Mouse (Mus musculus): ENCODE measurements around the gene Anp32a. TPM values are rescaled to one million over a fixed set of nuclear protein-coding genes. Genes with fewer than 3 reads are reported as not detected.

Gene Anp32a
- polyA plus RNA-seq, 1 experiment from 2014 or later, result 223 TPM

- Histone ChIP-seq H3K36me3 (replicated peaks) (peaks cover 75% of the 10 kb centered on the region), H3K27me3 (no peaks in the 10 kb centered on the region), H3K9me3 (no peaks in the 10 kb centered on the region), H3K9ac (no peak overlapping the region), H3K4me2 (no peak overlapping the region), H3K27ac (no peak overlapping the region), H3K4me3 (replicated peaks) (no peak overlapping the region), H3K4me1 (peaks cover 23% of the 10 kb centered on the region)
- no peak for ATAC-seq (ENCODE audit: low FRiP score)
- 70% methylated on average over 18 of the region's 18 CpGs for WGBS
Measured at GRCm38 (mm10) chr9:62373222-62374123, 32.4 kb downstream of the Anp32a start.

DNA sequence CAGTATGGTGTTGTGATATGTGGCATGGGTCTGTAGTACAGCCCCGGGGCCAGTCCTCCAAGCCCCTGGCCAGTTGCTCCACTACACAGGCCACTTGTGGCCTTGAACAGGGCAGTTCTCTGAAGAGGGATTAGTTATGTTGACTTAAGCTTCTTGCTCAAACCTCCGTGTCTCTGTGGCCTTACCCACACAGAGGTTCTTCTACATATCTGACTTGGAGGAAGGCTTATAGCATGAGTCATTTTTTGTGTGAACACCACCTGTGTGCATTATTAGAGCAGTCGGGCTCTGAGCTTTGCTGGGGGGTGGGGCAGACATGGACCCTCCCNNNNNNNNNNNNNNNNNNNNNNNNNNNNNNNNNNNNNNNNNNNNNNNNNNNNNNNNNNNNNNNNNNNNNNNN, 33.2 kb downstream of the Anp32a start:
- 74% methylated on average over 3 of the region's 3 CpGs for WGBS
- Histone ChIP-seq H3K4me1 (peaks cover 15% of the 10 kb centered on the region), H3K36me3 (replicated peaks) (peaks cover 76% of the 10 kb centered on the region), H3K27ac (no peak overlapping the region), H3K4me3 (replicated peaks) (no peak overlapping the region), H3K27me3 (no peaks in the 10 kb centered on the region), H3K4me2 (no peak overlapping the region), H3K9me3 (no peaks in the 10 kb centered on the region), H3K9ac (no peak overlapping the region)
- ATAC-seq (ENCODE audit: low FRiP score), result no peak

- no peaks in the 10 kb centered on the region for H3K9me3 ChIP-seq
- no peak for ATAC-seq (ENCODE audit: low FRiP score)
- H3K4me3 ChIP-seq (replicated peaks), result no peak overlapping the region
- 95% methylated on average over 10 of the region's 10 CpGs for WGBS
- no peaks in the 10 kb centered on the region for H3K27me3 ChIP-seq
- H3K4me1 ChIP-seq, result peaks cover 4% of the 10 kb centered on the region; the same call in 1 of the 2 replicates
- peaks cover 77% of the 10 kb centered on the region for H3K36me3 ChIP-seq (replicated peaks)
- H3K9ac ChIP-seq, result no peak overlapping the region
- H3K4me2 ChIP-seq, result no peak overlapping the region
- no peak overlapping the region for H3K27ac ChIP-seq
Measured at GRCm38 (mm10) chr9:62377897-62378296, 36.8 kb downstream of the Anp32a start.

DNA sequence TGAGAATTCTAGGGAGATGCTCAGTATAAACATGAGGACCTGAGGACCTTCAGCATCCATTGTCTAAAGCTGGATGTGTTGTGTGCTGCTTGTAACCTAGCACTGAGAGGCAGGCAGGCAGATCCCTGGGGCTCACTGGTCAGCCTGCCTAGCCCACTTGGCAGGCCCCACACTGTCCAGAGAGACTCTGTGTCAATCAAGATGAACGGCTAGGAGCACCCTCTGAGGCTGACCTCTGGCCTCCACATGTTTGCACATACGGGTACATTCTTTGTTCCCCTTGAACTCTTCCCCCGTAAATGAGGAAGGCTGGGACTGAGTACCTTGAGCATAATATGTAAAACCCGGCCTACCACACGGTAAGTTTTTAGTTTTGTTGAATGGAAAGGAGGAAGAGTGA, 39.3 kb downstream of the Anp32a start:
- Histone ChIP-seq H3K4me1 (peaks cover 4% of the 10 kb centered on the region; the same call in 1 of the 2 replicates), H3K27me3 (no peaks in the 10 kb centered on the region), H3K36me3 (replicated peaks) (peaks cover 54% of the 10 kb centered on the region), H3K27ac (no peak overlapping the region), H3K9me3 (no peaks in the 10 kb centered on the region), H3K4me2 (no peak overlapping the region), H3K4me3 (replicated peaks) (no peak overlapping the region), H3K9ac (no peak overlapping the region)
- WGBS, result 70% methylated on average over 5 of the region's 5 CpGs
- no peak for ATAC-seq (ENCODE audit: low FRiP score)

GRCm38 (mm10) chr9:62381402-62381913, 40.4 kb downstream of the Anp32a start:
- 69% methylated on average over 8 of the region's 8 CpGs for WGBS
- Histone ChIP-seq H3K9ac (no peak overlapping the region), H3K4me1 (peaks cover 4% of the 10 kb centered on the region; the same call in 1 of the 2 replicates), H3K4me2 (no peak overlapping the region), H3K27me3 (no peaks in the 10 kb centered on the region), H3K27ac (no peak overlapping the region), H3K9me3 (no peaks in the 10 kb centered on the region), H3K4me3 (replicated peaks) (no peak overlapping the region), H3K36me3 (replicated peaks) (peaks cover 43% of the 10 kb centered on the region)
- ATAC-seq (ENCODE audit: low FRiP score), result no peak

- 70% methylated on average over 10 of the region's 10 CpGs for WGBS
Measured at GRCm38 (mm10) chr9:62382519-62383084, 41.5 kb downstream of the Anp32a start.

GRCm38 (mm10) chr9:62385062-62385461, 44.0 kb downstream of the Anp32a start:
- Histone ChIP-seq H3K4me1 (peaks cover 4% of the 10 kb centered on the region), H3K9me3 (no peaks in the 10 kb centered on the region), H3K4me2 (no peak overlapping the region), H3K36me3 (replicated peaks) (peaks cover 9% of the 10 kb centered on the region), H3K4me3 (replicated peaks) (no peak overlapping the region), H3K27me3 (no peaks in the 10 kb centered on the region), H3K9ac (no peak overlapping the region), H3K27ac (no peak overlapping the region)
- ATAC-seq (ENCODE audit: low FRiP score), result no peak
- WGBS, result 91% methylated on average over 6 of the region's 6 CpGs

More at GRCm38 (mm10) chr9:62382519-62383084, 41.5 kb downstream of the Anp32a start:
- no peak for ATAC-seq (ENCODE audit: low FRiP score)
- no peak overlapping the region for H3K27ac ChIP-seq
- H3K9ac ChIP-seq, result no peak overlapping the region
- H3K4me3 ChIP-seq (replicated peaks), result no peak overlapping the region
- H3K4me2 ChIP-seq, result no peak overlapping the region
- peaks cover 4% of the 10 kb centered on the region; the same call in 1 of the 2 replicates for H3K4me1 ChIP-seq
- H3K36me3 ChIP-seq (replicated peaks), result peaks cover 31% of the 10 kb centered on the region
- no peaks in the 10 kb centered on the region for H3K27me3 ChIP-seq
- H3K9me3 ChIP-seq, result no peaks in the 10 kb centered on the region

- Histone ChIP-seq H3K36me3 (replicated peaks) (peaks cover under 1% of the 10 kb centered on the region; the same call in 1 of the 2 replicates), H3K4me1 (peaks cover 4% of the 10 kb centered on the region), H3K4me2 (no peak overlapping the region), H3K27ac (no peak overlapping the region), H3K9ac (no peak overlapping the region), H3K4me3 (replicated peaks) (no peak overlapping the region), H3K9me3 (no peaks in the 10 kb centered on the region), H3K27me3 (no peaks in the 10 kb centered on the region)
- ATAC-seq (ENCODE audit: low FRiP score), result no peak
- 89% methylated on average over 4 of the region's 4 CpGs for WGBS
Measured at GRCm38 (mm10) chr9:62385727-62386518, 44.8 kb downstream of the Anp32a start.

DNA sequence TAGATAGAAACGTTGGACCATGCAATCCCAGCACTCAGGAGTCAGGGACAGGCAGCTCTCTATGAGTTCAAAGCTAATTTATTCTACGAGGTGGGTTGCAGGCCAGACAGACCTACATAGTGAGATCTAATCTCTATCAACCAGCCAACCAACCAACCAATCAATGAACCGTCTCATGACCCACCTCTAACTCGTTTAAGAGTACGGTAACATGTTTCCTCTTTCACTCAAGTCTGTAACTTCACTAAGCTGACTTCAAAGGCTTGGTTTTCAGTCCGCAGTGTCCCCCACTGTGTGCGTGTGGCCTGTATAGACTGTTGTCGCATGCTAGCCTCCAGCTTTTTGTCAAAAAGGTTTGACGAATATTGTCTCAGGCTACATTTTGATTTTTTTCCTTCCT, 48.6 kb downstream of the Anp32a start:
- ATAC-seq (ENCODE audit: low FRiP score), result no peak
- Histone ChIP-seq H3K9ac (no peak overlapping the region), H3K4me3 (replicated peaks) (no peak overlapping the region), H3K27me3 (no peaks in the 10 kb centered on the region), H3K27ac (no peak overlapping the region), H3K36me3 (replicated peaks) (no peaks in the 10 kb centered on the region), H3K9me3 (no peaks in the 10 kb centered on the region), H3K4me2 (no peak overlapping the region), H3K4me1 (no peaks in the 10 kb centered on the region; the same call in 1 of the 2 replicates)
- 62% methylated on average over 9 of the region's 9 CpGs for WGBS

DNA sequence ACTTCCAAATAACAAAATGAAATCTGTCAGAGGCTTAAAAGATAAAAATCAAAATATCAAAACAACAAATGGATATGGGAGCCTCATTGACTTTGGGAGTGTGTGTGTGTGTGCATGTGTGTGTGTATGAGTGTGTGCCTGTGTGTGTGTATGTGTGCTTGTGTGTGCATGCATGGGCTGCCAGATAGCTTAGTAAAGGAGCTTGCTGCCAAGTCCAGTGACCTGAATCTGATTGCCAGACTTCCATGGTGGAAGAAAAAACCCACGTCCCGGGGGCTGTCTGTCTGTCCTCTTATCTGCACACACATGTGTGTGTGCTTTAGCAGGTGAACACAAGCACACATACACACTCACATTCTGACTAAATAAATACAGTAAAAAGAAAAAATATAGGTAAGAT, 52.4 kb downstream of the Anp32a start:
- no peak overlapping the region for H3K4me3 ChIP-seq (replicated peaks)
- H3K9ac ChIP-seq, result no peak overlapping the region
- H3K27me3 ChIP-seq, result no peaks in the 10 kb centered on the region
- no peak overlapping the region for H3K4me2 ChIP-seq
- H3K4me1 ChIP-seq, result no peaks in the 10 kb centered on the region; the same call in 1 of the 2 replicates
- 96% methylated on average over 2 of the region's 2 CpGs for WGBS
- H3K9me3 ChIP-seq, result no peaks in the 10 kb centered on the region
- ATAC-seq (ENCODE audit: low FRiP score), result no peak
- H3K36me3 ChIP-seq (replicated peaks), result no peaks in the 10 kb centered on the region
- no peak overlapping the region for H3K27ac ChIP-seq

DNA sequence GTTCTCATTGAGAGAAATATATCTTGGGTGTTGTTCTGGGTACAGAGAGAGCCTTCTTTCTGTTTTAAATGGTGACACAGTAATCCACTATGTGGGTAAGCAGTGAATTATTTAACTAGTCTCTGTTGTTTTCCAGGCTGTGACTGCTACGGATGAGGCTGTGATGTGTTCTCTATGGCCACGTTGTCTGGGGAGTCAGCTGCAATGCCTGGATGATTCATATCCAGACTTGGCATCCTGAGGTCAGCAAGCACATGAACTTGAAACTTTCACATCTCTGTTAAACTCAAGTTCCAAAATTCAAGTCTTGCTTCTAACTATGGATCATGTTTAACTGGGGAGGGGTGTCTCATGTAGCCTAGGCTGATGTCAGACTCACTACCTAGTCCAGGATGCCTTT, 53.1 kb downstream of the Anp32a start:
- Histone ChIP-seq H3K4me3 (replicated peaks) (no peak overlapping the region), H3K36me3 (replicated peaks) (no peaks in the 10 kb centered on the region), H3K4me2 (no peak overlapping the region), H3K9me3 (no peaks in the 10 kb centered on the region), H3K27ac (no peak overlapping the region), H3K9ac (no peak overlapping the region), H3K27me3 (no peaks in the 10 kb centered on the region), H3K4me1 (no peaks in the 10 kb centered on the region; the same call in 1 of the 2 replicates)
- 83% methylated on average over 2 of the region's 2 CpGs for WGBS
- ATAC-seq (ENCODE audit: low FRiP score), result no peak

All from forebrain, embryonic 12.5 days (tissue).